Mouse (Mus musculus) kidney, embryonic 16.5 days (tissue): ENCODE results near the gene Gm21312. TPM values are rescaled to one million over a fixed set of nuclear protein-coding genes. Genes with fewer than 3 reads are reported as not detected.
"Not testable (repeated sequence)": the region's sequence is repeated elsewhere in the genome, so short reads cannot be mapped to it uniquely, and the experiment has no call there.

ENCODE experiments used
- ATAC-seq: fragments of 200-750 bp; cut with Nextera tagmentation; 2 replicates; pipeline ENCODE4 v1.8.0; 2017; ENCODE audit warnings: moderate TSS enrichment; ENCODE audit not compliant: low FRiP score, low TSS enrichment
- H3K27ac ChIP-seq: fragments of 300-500 bp; sonication (generic); 2 replicates; pipeline ENCODE4 v1.5.1; 2014; ENCODE audit warnings: low read length
- H3K27me3 ChIP-seq: fragments of 300-500 bp; sonication (generic); 2 replicates; pipeline ENCODE4 v1.6.1; 2014; ENCODE audit warnings: low read length, control low read depth, mixed read lengths; ENCODE audit not compliant: insufficient read depth
- H3K36me3 ChIP-seq: fragments of 300-500 bp; sonication (generic); 2 replicates; pipeline ENCODE4 v1.6.1; 2014; ENCODE audit warnings: low read length, control low read depth, mixed read lengths; ENCODE audit not compliant: insufficient read depth
- H3K4me1 ChIP-seq: fragments of 300-500 bp; sonication (generic); 2 replicates; pipeline ENCODE4 v1.6.1; 2014; ENCODE audit warnings: low read length, control low read depth, mixed read lengths; ENCODE audit not compliant: insufficient read depth
- H3K4me2 ChIP-seq: fragments of 300-500 bp; sonication (generic); replicated peaks from 2 replicates; pipeline ENCODE4 v1.6.1; 2014; ENCODE audit warnings: low read depth, low read length
- H3K4me3 ChIP-seq: fragments of 300-500 bp; sonication (generic); 2 replicates; pipeline ENCODE4 v1.5.1; 2014; ENCODE audit warnings: mild to moderate bottlenecking, low read length
- H3K9ac ChIP-seq: fragments of 300-500 bp; sonication (generic); replicated peaks from 2 replicates; pipeline ENCODE4 v1.6.1; 2014; ENCODE audit warnings: low read length
- H3K9me3 ChIP-seq: fragments of 300-500 bp; sonication (generic); 2 replicates; pipeline ENCODE4 v1.6.1; 2016; ENCODE audit warnings: low read length, control low read depth
- WGBS: fragments of 180-500 bp; shearing (Covaris S2); extraction: QIAGEN DNeasy Blood & Tissue Kit; methylation state at CpG from one replicate; pipeline ENCODE4 v1.1.7; 2014; 5-methylcytosine and 5-hydroxymethylcytosine counted together
- polyA plus RNA-seq: library from polyadenylated mRNA; unstranded; fragments of >200 nt; fragmentation: Nextera tagmentation; extraction: Ambion mirVana; gene quantifications from 2 replicates; pipeline ENCODE4 v1.2.1, GENCODE M21; 2015

Gene Gm21312
- polyA plus RNA-seq = not detected in 2 replicates

DNA sequence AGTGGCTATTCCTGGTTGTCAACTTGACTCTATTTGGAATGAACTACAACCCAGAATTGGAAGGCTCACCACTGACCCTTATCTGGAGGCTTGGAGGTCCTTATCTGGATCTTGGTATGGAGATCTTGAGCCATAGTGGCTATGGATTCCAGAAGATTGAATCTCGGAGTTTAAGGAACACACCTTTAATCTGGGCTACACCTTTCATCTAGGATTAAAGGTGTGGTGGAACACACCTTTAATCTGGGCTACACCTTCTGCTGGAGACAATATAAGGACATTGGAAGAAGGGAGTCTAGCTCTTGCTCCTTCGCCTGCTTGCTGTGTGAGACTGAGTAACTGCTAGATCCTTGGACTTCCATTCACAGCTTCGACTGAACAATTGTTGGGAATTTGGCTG is at the start of gene Gm21312:
Gene Gm21312, plus strand, starts transcription at position 301 of the 400 bp plus-strand sequence.
- not testable (repeated sequence) for H3K36me3 ChIP-seq, H3K27ac ChIP-seq, H3K27me3 ChIP-seq, H3K9ac ChIP-seq, ATAC-seq, H3K4me3 ChIP-seq, H3K4me2 ChIP-seq, H3K9me3 ChIP-seq, H3K4me1 ChIP-seq
- WGBS = no CpG with 5 or more reads among the region's 3 CpGs

DNA sequence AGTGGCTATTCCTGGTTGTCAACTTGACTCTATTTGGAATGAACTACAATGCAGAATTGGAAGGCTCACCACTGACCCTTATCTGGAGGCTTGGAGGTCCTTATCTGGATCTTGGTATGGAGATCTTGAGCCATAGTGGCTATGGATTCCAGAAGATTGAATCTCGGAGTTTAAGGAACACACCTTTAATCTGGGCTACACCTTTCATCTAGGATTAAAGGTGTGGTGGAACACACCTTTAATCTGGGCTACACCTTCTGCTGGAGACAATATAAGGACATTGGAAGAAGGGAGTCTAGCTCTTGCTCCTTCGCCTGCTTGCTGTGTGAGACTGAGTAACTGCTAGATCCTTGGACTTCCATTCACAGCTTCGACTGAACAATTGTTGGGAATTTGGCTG is 34.1 kb upstream of the Gm21312 start, which contains the start of gene Gm21293:
Gene Gm21293, plus strand, starts transcription at position 301 of the 400 bp plus-strand sequence.
- ATAC-seq, H3K4me2 ChIP-seq, H3K27ac ChIP-seq, H3K36me3 ChIP-seq, H3K4me1 ChIP-seq, H3K4me3 ChIP-seq, H3K27me3 ChIP-seq, H3K9ac ChIP-seq, H3K9me3 ChIP-seq: not testable (repeated sequence)
- WGBS = no CpG with 5 or more reads among the region's 3 CpGs

DNA sequence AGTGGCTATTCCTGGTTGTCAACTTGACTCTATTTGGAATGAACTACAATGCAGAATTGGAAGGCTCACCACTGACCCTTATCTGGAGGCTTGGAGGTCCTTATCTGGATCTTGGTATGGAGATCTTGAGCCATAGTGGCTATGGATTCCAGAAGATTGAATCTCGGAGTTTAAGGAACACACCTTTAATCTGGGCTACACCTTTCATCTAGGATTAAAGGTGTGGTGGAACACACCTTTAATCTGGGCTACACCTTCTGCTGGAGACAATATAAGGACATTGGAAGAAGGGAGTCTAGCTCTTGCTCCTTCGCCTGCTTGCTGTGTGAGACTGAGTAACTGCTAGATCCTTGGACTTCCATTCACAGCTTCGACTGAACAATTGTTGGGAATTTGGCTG is 25.6 kb upstream of the Gm21312 start, which contains the start of gene Gm6763:
Gene Gm6763, plus strand, starts transcription at position 301 of the 400 bp plus-strand sequence.
- not testable (repeated sequence) for H3K9ac ChIP-seq, ATAC-seq, H3K4me3 ChIP-seq, H3K9me3 ChIP-seq, H3K4me1 ChIP-seq, H3K27ac ChIP-seq, H3K36me3 ChIP-seq, H3K27me3 ChIP-seq, H3K4me2 ChIP-seq
- no CpG with 5 or more reads among the region's 3 CpGs for WGBS

DNA sequence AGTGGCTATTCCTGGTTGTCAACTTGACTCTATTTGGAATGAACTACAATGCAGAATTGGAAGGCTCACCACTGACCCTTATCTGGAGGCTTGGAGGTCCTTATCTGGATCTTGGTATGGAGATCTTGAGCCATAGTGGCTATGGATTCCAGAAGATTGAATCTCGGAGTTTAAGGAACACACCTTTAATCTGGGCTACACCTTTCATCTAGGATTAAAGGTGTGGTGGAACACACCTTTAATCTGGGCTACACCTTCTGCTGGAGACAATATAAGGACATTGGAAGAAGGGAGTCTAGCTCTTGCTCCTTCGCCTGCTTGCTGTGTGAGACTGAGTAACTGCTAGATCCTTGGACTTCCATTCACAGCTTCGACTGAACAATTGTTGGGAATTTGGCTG is 17.1 kb upstream of the Gm21312 start, which contains the start of gene Gm8764:
Gene Gm8764, plus strand, starts transcription at position 301 of the 400 bp plus-strand sequence.
- not testable (repeated sequence) for H3K4me3 ChIP-seq, H3K4me1 ChIP-seq, ATAC-seq, H3K9ac ChIP-seq, H3K9me3 ChIP-seq, H3K27ac ChIP-seq, H3K27me3 ChIP-seq, H3K36me3 ChIP-seq, H3K4me2 ChIP-seq
- WGBS = no CpG with 5 or more reads among the region's 3 CpGs

DNA sequence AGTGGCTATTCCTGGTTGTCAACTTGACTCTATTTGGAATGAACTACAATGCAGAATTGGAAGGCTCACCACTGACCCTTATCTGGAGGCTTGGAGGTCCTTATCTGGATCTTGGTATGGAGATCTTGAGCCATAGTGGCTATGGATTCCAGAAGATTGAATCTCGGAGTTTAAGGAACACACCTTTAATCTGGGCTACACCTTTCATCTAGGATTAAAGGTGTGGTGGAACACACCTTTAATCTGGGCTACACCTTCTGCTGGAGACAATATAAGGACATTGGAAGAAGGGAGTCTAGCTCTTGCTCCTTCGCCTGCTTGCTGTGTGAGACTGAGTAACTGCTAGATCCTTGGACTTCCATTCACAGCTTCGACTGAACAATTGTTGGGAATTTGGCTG is 8.6 kb upstream of the Gm21312 start, which contains the start of gene Gm21304:
Gene Gm21304, plus strand, starts transcription at position 301 of the 400 bp plus-strand sequence.
- H3K4me1 ChIP-seq, H3K27me3 ChIP-seq, H3K36me3 ChIP-seq, H3K9ac ChIP-seq, H3K27ac ChIP-seq, H3K9me3 ChIP-seq, H3K4me2 ChIP-seq, H3K4me3 ChIP-seq, ATAC-seq: not testable (repeated sequence)
- no CpG with 5 or more reads among the region's 3 CpGs for WGBS

DNA sequence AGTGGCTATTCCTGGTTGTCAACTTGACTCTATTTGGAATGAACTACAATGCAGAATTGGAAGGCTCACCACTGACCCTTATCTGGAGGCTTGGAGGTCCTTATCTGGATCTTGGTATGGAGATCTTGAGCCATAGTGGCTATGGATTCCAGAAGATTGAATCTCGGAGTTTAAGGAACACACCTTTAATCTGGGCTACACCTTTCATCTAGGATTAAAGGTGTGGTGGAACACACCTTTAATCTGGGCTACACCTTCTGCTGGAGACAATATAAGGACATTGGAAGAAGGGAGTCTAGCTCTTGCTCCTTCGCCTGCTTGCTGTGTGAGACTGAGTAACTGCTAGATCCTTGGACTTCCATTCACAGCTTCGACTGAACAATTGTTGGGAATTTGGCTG is 8.4 kb downstream of the Gm21312 start, which contains the start of gene Gm20765:
Gene Gm20765, plus strand, starts transcription at position 301 of the 400 bp plus-strand sequence.
- not testable (repeated sequence) for H3K4me2 ChIP-seq, ATAC-seq, H3K9ac ChIP-seq, H3K27ac ChIP-seq, H3K36me3 ChIP-seq, H3K27me3 ChIP-seq, H3K9me3 ChIP-seq, H3K4me1 ChIP-seq, H3K4me3 ChIP-seq
- WGBS = no CpG with 5 or more reads among the region's 3 CpGs

DNA sequence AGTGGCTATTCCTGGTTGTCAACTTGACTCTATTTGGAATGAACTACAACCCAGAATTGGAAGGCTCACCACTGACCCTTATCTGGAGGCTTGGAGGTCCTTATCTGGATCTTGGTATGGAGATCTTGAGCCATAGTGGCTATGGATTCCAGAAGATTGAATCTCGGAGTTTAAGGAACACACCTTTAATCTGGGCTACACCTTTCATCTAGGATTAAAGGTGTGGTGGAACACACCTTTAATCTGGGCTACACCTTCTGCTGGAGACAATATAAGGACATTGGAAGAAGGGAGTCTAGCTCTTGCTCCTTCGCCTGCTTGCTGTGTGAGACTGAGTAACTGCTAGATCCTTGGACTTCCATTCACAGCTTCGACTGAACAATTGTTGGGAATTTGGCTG is 16.9 kb downstream of the Gm21312 start, which contains the start of gene Gm4340:
Gene Gm4340, plus strand, starts transcription at position 301 of the 400 bp plus-strand sequence.
- H3K9ac ChIP-seq, ATAC-seq, H3K27me3 ChIP-seq, H3K27ac ChIP-seq, H3K4me1 ChIP-seq, H3K4me2 ChIP-seq, H3K36me3 ChIP-seq, H3K9me3 ChIP-seq, H3K4me3 ChIP-seq: not testable (repeated sequence)
- no CpG with 5 or more reads among the region's 3 CpGs for WGBS

DNA sequence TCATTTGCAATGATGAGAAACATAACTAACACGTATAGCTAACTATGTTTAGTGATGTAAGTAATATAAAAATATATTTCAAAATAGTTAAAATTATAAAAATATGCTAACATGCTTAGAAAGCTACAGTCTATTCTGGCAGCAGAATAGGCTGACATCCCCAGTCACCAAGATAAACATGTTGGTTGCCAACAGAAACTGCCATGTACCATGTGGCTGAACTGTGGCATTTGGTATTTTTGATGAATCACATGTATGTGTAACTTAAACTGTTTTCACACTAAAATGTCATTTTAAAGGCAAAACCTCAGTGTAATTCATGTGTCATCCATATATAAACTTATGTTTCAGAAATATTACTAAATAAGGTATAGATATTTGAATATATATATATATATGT is 32.8 kb downstream of the Gm21312 start:
- Histone ChIP-seq H3K4me3 (no peak overlapping the region), H3K27me3 (no peaks in the 10 kb centered on the region), H3K27ac (no peak overlapping the region), H3K36me3 (no peaks in the 10 kb centered on the region), H3K4me1 (no peaks in the 10 kb centered on the region), H3K9me3 (no peaks in the 10 kb centered on the region), H3K4me2 (no peak overlapping the region), H3K9ac (no peak overlapping the region)
- ATAC-seq = no peak
- 81% methylated on average over 1 of the region's 1 CpGs for WGBS

DNA sequence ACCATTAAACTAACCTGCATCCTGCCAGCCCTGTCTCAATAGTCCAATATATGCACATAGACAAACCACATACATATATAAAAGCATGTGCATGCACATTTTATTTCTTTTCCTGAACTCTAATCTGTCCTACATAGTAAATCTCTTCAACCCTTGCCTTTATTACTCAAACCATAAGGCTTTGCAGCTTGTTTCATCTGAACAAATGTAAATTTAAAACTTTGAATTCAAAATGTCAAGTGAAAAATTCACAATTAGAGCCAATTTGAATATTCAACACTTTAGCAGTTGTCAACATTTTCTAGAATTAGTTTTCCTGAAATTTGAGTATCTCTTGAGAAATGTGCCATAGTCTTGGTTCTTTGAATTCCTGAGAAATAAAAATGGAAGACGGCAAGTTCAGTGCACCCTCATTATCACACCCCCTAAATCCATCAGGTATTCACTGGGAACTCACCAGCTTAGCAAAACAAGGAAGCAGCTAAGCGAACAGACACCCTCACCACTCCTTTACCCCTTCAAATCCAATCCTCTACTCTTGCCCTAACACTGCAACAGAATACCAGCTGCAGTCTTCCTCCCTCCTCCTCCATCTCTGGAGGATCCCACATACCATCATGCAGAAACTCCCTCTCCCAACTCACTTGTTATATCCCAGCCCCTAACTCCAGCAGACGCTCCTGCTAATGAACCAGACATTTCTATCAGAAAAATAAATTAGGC is 33.6 kb downstream of the Gm21312 start:
- Histone ChIP-seq H3K36me3 (no peaks in the 10 kb centered on the region), H3K27ac (no peak overlapping the region), H3K4me2 (no peak overlapping the region), H3K9me3 (no peaks in the 10 kb centered on the region), H3K4me1 (no peaks in the 10 kb centered on the region), H3K27me3 (no peaks in the 10 kb centered on the region), H3K4me3 (no peak overlapping the region), H3K9ac (no peak overlapping the region)
- WGBS = 52% methylated on average over 3 of the region's 3 CpGs
- ATAC-seq = no peak

DNA sequence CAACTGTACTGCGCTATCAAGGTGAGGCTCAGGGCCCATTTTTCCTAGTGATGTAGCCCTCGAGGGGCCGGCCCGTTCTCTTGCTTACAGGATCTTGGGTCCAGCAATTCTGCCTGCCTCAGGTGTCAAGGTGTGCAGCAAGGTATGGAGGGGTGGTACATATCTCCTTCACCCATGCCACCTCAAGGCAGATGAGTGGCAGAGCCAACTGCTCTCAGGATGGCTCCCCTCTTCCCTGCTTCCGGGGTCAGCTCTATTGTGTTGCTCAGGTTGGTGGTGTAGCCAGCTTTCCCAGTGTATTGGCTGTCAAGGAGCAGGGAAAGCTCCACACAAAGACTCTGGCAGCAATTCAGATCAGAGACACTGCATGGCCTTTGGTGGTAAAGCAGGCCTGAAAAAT is 37.7 kb downstream of the Gm21312 start:
- Histone ChIP-seq H3K9me3 (no peaks in the 10 kb centered on the region), H3K27ac (no peak overlapping the region), H3K4me1 (no peaks in the 10 kb centered on the region), H3K36me3 (no peaks in the 10 kb centered on the region), H3K27me3 (no peaks in the 10 kb centered on the region), H3K9ac (no peak overlapping the region), H3K4me2 (no peak overlapping the region), H3K4me3 (no peak overlapping the region)
- WGBS = 93% methylated on average over 5 of the region's 5 CpGs
- no peak for ATAC-seq
